Mouse (Mus musculus): ENCODE data around the gene Lcn2. TPM values are rescaled to one million over a fixed set of nuclear protein-coding genes. Genes with fewer than 3 reads are reported as not detected.
"Not testable (repeated sequence)": the region's sequence is repeated elsewhere in the genome, so short reads cannot be mapped to it uniquely, and the experiment has no call there.

The Lcn2 gene
- total RNA-seq, 2 experiments from 2014 or later, result 1.9 TPM

- no peak for DNase-seq
- intact Hi-C loops (cut with DNase I), result no loop called here
Measured at GRCm38 (mm10) chr2:32375317-32375940, 12.6 kb downstream of the Lcn2 start.

DNA sequence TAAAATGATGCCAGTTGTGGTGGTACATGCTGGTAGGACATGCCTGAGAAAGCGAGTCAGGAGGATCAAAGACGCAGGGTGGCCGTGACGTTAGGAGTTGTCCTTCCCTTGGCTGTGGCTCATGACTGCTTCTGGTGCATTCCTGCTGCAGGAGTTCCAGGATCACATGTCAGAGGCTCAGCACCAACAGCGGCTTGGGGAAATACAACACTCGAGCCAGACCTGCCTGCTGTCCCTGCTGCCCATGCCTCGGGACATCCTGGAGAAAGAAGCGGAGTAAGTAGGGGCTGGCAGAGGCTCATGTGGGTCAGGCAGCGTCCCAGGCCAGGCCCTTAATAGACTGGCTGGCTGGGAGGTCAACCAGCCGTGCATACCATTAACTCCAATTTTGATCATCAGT is 13.9 kb downstream of the Lcn2 start:
- intact Hi-C loops (cut with DNase I), result no loop called here
- no peak for DNase-seq

- no peak for DNase-seq
- intact Hi-C loops (cut with DNase I), result no loop called here
Measured at GRCm38 (mm10) chr2:32367315-32367714, 20.7 kb downstream of the Lcn2 start.

GRCm38 (mm10) chr2:32364121-32364520 is 23.9 kb downstream of the Lcn2 start:
- no peak for DNase-seq
- intact Hi-C loops (cut with DNase I), result no loop called here

- no peak for DNase-seq
- intact Hi-C loops (cut with DNase I), result no loop called here
Measured at GRCm38 (mm10) chr2:32363376-32364106, 24.5 kb downstream of the Lcn2 start.

DNA sequence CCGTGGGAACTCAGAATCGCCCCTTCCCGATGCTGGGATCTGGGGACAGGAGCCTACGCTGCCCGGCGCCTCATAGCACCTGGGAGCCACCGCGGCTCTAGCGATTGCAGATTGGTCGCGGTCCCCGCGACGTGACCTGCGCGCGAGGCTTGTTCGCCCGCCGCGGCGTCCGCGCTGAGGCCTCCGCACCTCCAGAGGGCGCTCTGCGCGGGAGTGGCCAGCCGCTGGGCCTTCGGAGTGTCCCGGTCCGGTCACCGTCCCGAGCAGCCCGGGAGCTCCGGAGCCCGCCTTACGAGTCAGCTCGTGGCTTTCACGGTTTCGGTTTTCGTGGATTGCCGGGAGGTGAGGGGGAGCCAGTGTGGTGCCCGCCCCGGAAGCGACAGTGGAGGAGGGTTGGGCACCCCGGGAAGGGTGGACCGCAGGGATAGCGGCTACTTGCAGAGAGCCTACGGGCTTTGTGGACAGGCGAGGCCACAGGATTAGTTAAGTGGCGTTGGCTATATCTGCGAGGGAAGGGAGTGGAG is 25.2 kb downstream of the Lcn2 start:
- peak; percentile 90 for DNase-seq
- intact Hi-C loops (cut with DNase I), result no loop called here

- DNase-seq; intact Hi-C loops (cut with DNase I): not testable (repeated sequence)
Measured at GRCm38 (mm10) chr2:32362274-32362673, 25.8 kb downstream of the Lcn2 start.

DNA sequence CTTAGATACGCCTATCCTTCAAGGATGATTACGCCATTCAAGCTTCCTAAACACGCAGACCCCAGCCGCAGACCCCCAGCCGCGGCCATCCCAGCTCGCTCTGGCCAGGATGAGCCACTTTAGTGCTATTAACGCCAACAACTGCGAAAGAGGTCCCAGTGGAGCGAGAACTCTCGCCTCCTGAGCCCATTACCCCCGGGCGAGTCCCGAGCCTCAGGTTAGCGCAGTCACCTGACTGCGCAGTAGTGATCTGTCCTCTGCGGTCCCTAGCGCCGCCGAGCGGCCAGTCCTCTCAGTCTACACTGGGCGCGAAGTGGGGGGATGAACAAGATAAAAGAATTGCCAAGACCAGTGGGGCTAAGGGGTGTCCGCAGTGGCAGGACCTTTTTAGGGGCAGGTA is 26.6 kb downstream of the Lcn2 start:
- DNase-seq, result peak; percentile 62
- intact Hi-C loops (cut with DNase I), result no loop called here

GRCm38 (mm10) chr2:32360741-32361140 is 27.3 kb downstream of the Lcn2 start:
- DNase-seq, result peak; percentile 56
- intact Hi-C loops (cut with DNase I), result no loop called here

GRCm38 (mm10) chr2:32358381-32358780 is 29.7 kb downstream of the Lcn2 start:
- intact Hi-C loops (cut with DNase I), result no loop called here
- DNase-seq, result no peak

- intact Hi-C loops (cut with DNase I), result no loop called here
- no peak for DNase-seq
Measured at GRCm38 (mm10) chr2:32357710-32358109, 30.3 kb downstream of the Lcn2 start.

DNA sequence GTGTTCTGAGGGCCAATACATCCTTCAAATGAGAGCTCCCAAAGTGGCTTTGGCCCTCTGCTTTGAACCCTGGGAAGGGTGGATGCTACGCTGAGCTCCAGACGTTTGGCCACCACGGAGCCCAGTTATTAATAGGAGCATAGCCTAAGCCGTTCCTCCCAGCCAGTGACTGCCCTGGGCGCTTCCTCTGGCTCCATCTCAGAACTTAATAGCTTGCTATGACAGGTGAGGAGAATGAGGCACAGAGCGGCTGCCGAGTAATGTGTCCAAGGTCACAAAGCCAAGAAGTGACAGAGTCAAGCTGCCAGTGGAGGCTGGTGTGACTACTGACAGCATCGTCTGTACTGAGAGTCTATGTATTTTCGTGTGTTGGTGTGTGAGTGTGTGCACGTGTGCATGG is 31.8 kb downstream of the Lcn2 start:
- no peak for DNase-seq
- intact Hi-C loops (cut with DNase I), result no loop called here

GRCm38 (mm10) chr2:32354336-32354895 is 33.6 kb downstream of the Lcn2 start:
- intact Hi-C loops (cut with DNase I), result no loop called here
- no peak for DNase-seq

GRCm38 (mm10) chr2:32353836-32354235 is 34.2 kb downstream of the Lcn2 start:
- intact Hi-C loops (cut with DNase I), result no loop called here
- no peak for DNase-seq

DNA sequence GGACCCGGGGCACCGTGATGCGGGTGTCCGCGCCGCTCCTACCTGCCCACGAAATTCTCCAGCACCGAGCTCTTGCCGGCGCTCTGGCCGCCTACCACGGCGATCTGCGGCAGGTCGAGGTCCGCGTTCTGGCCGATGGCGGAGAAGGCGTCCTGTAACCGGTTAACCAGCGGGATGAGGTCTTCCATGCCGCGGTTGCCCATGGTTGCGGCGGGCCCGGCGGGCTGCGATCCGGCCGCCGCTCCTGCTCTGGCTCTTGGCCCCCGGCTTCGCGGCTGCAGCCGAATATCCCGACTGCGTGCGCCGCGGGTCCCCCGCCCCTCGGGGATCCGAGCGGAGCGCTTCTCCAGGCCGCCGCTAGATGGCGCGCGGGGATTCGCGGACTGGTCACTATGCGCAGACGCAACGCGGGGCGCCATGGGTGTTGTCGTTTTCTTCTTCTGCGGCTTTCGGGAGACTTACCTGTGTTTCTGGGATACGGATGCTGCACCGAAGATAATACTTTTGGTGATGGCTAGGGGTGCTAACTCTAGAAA is 35.0 kb downstream of the Lcn2 start, which contains the start of gene Dnm1:
Gene Dnm1, minus strand, starts transcription at position 332 of the 536 bp plus-strand sequence.
- peak; percentile 92 for DNase-seq
- intact Hi-C loops (cut with DNase I), result no loop called here

GRCm38 (mm10) chr2:32352151-32353006 is 35.7 kb downstream of the Lcn2 start, which contains the start of gene Ciz1:
Ciz1 (plus strand) TSS chr2:32352327.
- peak; percentile 60 for DNase-seq
- intact Hi-C loops (cut with DNase I), result no loop called here

GRCm38 (mm10) chr2:32351471-32351961 is 36.5 kb downstream of the Lcn2 start:
- intact Hi-C loops (cut with DNase I), result no loop called here

GRCm38 (mm10) chr2:32350471-32351051 is 37.5 kb downstream of the Lcn2 start:
- DNase-seq, result no peak

More at GRCm38 (mm10) chr2:32351471-32351961, 36.5 kb downstream of the Lcn2 start:
- DNase-seq, result no peak

GRCm38 (mm10) chr2:32349625-32350255 is 38.3 kb downstream of the Lcn2 start:
- intact Hi-C loops (cut with DNase I), result no loop called here
- DNase-seq, result no peak

More at GRCm38 (mm10) chr2:32350471-32351051, 37.5 kb downstream of the Lcn2 start:
- intact Hi-C loops (cut with DNase I), result no loop called here

Measured in left cerebral cortex, postnatal 4 days (tissue).